Mouse (Mus musculus) liver, embryonic 14.5 days (tissue): ENCODE measurements at regions not wholly inside any gene's neighbourhood (a gene's known extent, or its start where the extent isn't known, plus 50 kb on each side); places are given as distances from the start of the nearest gene placed in this dataset.

Source experiments
- ATAC-seq: fragments of 200-750 bp; cut with Nextera tagmentation; 2 replicates; pipeline ENCODE4 v1.8.0; 2017; ENCODE audit warnings: moderate number of reproducible peaks, mild to moderate bottlenecking, moderate library complexity; ENCODE audit not compliant: insufficient read depth
- DNase-seq, 3 experiments: peaks; one replicate each; pipeline ENCODE4 v3.0.0-alpha.2; 2012 to 2013; ENCODE audit warnings: low read depth in 3 of 3, low spot score in 3 of 3
- H3K27ac ChIP-seq: fragments of 300-500 bp; sonication (generic); 2 replicates; pipeline ENCODE4 v1.5.1; 2014; ENCODE audit warnings: moderate library complexity, mild to moderate bottlenecking, control low read depth, inconsistent platforms
- H3K27me3 ChIP-seq: fragments of 300-500 bp; sonication (generic); 2 replicates; pipeline ENCODE4 v1.6.1; 2014; ENCODE audit warnings: mild to moderate bottlenecking, low read length, moderate library complexity; ENCODE audit not compliant: control insufficient read depth, insufficient read depth
- H3K36me3 ChIP-seq: fragments of 300-500 bp; sonication (generic); replicated peaks from 2 replicates; pipeline ENCODE4 v1.6.1; 2014; ENCODE audit warnings: low read depth; ENCODE audit not compliant: control insufficient read depth, insufficient read depth
- H3K4me1 ChIP-seq, 2 experiments: fragments of 200-500 bp in 1 of 2; fragments of 300-500 bp in 1 of 2; sonication (generic) in 1 of 2; replicated peaks; 2 replicates each; pipeline ENCODE4 v1.6.1; 2012 to 2014; ENCODE audit warnings: antibody characterized with exemption in 1 of 2, inconsistent platforms in 1 of 2, low read length in 1 of 2; ENCODE audit not compliant: control insufficient read depth in 2 of 2, insufficient read depth in 2 of 2
- H3K4me2 ChIP-seq: fragments of 300-500 bp; sonication (generic); 2 replicates; pipeline ENCODE4 v1.6.1; 2014; ENCODE audit warnings: low read depth, mild to moderate bottlenecking, control low read depth, moderate library complexity
- H3K4me3 ChIP-seq, 2 experiments: fragments of 200-500 bp in 1 of 2; fragments of 300-500 bp in 1 of 2; sonication (generic) in 1 of 2; 2 replicates each; pipeline ENCODE4 v1.5.1; 2012 to 2014; ENCODE audit warnings: low read depth in 2 of 2, low read length in 2 of 2, mild to moderate bottlenecking in 2 of 2, control low read depth in 1 of 2, inconsistent platforms in 1 of 2, moderate library complexity in 1 of 2; ENCODE audit not compliant: insufficient read depth in 1 of 2
- H3K9ac ChIP-seq: fragments of 300-500 bp; sonication (generic); replicated peaks from 2 replicates; pipeline ENCODE4 v1.6.1; 2014; ENCODE audit warnings: mild to moderate bottlenecking, control low read depth, moderate library complexity
- H3K9me3 ChIP-seq: fragments of 300-500 bp; sonication (generic); 2 replicates; pipeline ENCODE4 v1.6.1; 2016; ENCODE audit warnings: low read length, mixed read lengths; ENCODE audit not compliant: control insufficient read depth
- CTCF ChIP-seq: IDR thresholded peaks from 2 replicates; pipeline ENCODE4 v1.5.1; 2016; ENCODE audit warnings: antibody characterized with exemption, low read depth, control low read depth
- EP300 ChIP-seq: IDR thresholded peaks from 2 replicates; pipeline ENCODE4 v1.6.1; 2016; ENCODE audit warnings: antibody characterized with exemption, low read depth
- WGBS: fragments of 180-500 bp; shearing (Covaris S2); extraction: QIAGEN DNeasy Blood & Tissue Kit; methylation state at CpG from one replicate; pipeline ENCODE4 v1.1.7; 2014; ENCODE audit not compliant: insufficient replicate concordance; 5-methylcytosine and 5-hydroxymethylcytosine counted together

DNA sequence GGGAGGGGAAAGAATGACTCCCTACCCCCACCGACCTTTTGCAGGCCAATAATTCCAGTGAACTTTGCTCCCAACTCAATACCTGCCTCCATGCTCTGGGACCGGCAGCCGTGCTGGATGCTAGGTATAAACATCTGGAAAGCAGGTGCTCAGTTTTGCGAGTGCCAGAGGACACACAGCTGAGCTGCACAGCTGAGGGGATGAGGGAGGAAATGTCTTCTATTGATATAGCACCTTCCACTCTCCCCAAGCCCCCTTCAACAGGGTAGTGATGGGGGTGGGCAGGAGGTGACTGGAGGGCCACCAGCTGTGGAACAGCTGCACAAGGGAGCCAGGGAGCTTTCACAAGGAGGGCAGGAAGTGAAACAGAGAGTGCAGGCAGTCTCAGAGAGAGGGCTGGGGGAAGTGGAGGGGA, 421.8 kb downstream of the Tns1 start:
- H3K27ac ChIP-seq = no peak overlapping the region
- no peaks in the 10 kb centered on the region for H3K27me3 ChIP-seq
- ATAC-seq = no peak
- no peak overlapping the region for H3K4me2 ChIP-seq
- 28% methylated on average over 4 of the region's 4 CpGs for WGBS
- H3K9me3 ChIP-seq = no peaks in the 10 kb centered on the region
- no peak for TF ChIP-seq EP300
- TF ChIP-seq CTCF = no peak
- H3K9ac ChIP-seq = no peak overlapping the region
- no peaks in the 10 kb centered on the region for H3K36me3 ChIP-seq
- H3K4me1 ChIP-seq = no peaks in the 10 kb centered on the region
- H3K4me3 ChIP-seq = no peak overlapping the region
- DNase-seq = no peak

DNA sequence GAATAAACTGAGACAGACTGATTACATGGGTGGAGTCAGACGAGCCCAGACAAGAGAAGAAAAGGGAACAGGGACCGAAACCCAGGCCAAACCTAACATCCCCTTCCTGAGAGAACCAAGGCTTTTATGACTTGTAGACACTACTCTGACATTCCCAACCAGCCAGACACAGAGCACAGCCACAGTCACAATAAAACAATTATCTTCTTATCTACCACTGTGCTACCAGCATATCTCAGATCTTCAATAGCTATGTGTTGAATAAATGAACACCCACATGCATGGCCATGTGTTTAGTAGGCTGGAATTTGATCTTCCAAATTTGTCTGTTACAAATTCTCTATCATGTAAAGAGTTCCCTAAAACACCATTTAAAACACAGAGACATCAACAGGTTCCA, 430.7 kb downstream of the Tns1 start:
- Histone ChIP-seq H3K4me3 (no peak overlapping the region), H3K9me3 (no peaks in the 10 kb centered on the region), H3K36me3 (no peaks in the 10 kb centered on the region), H3K4me2 (no peak overlapping the region), H3K9ac (no peak overlapping the region), H3K27me3 (no peaks in the 10 kb centered on the region), H3K4me1 (no peaks in the 10 kb centered on the region), H3K27ac (no peak overlapping the region)
- ATAC-seq = no peak
- TF ChIP-seq CTCF (no peak), EP300 (no peak)
- WGBS = 49% methylated on average over 2 of the region's 2 CpGs
- no peak for DNase-seq

DNA sequence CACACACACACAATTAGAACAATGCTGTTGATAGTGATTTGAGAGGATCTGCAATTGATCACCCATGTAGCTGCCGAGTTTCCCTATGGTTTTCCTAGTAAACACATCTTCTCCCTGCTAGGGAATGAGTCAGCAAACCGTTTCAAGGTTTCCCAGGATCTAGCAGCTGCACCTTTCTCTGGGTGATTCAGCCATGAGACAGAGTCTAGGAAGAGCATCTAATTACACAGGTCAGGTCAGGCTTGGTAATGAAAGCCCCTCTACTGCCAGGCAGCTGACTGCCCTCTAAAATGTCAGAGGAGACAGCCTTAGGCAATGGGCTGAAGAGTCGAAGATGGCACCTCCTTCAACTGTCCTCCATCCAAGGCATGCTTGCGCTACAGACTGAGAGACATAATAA, 438.5 kb downstream of the Tns1 start:
- no peak for TF ChIP-seq EP300
- no peak for TF ChIP-seq CTCF
- H3K9me3 ChIP-seq = no peaks in the 10 kb centered on the region
- no peaks in the 10 kb centered on the region for H3K27me3 ChIP-seq
- 54% methylated on average over 4 of the region's 4 CpGs for WGBS
- no peak overlapping the region for H3K9ac ChIP-seq
- H3K4me2 ChIP-seq = no peak overlapping the region
- peaks cover 0 to 2% of the 10 kb centered on the region in 2 experiments; a peak in 2 of 4 replicates for H3K4me1 ChIP-seq
- ATAC-seq = no peak
- no peak overlapping the region for H3K27ac ChIP-seq
- no peak for DNase-seq
- no peaks in the 10 kb centered on the region for H3K36me3 ChIP-seq
- H3K4me3 ChIP-seq = no peak overlapping the region

DNA sequence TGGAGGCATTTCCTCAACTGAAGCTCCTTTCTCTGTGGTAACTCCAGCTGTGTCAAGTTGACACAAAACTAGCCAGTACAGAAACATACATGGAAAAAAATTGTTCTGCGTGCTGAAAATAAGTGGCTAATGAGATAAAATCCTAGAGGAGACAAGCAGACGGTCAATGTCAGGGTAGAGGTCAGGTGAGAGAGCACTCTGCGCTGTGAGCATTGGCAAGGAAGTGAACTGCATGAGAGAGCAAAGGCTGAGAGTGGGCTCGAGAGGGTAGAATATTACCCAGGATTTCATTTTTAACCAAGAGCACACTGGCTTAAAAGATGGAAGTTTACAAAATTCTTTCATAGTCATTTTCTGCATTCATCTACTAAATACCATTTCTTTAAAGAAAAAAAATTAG, 439.2 kb downstream of the Tns1 start:
- Histone ChIP-seq H3K27ac (no peak overlapping the region), H3K36me3 (no peaks in the 10 kb centered on the region), H3K4me2 (no peak overlapping the region), H3K4me1 (peaks cover 0 to 2% of the 10 kb centered on the region in 2 experiments; a peak in 2 of 4 replicates), H3K27me3 (no peaks in the 10 kb centered on the region), H3K4me3 (no peak overlapping the region), H3K9ac (no peak overlapping the region), H3K9me3 (no peaks in the 10 kb centered on the region)
- TF ChIP-seq EP300 = no peak
- DNase-seq (no peak), ATAC-seq (no peak)
- 51% methylated on average over 4 of the region's 4 CpGs for WGBS

DNA sequence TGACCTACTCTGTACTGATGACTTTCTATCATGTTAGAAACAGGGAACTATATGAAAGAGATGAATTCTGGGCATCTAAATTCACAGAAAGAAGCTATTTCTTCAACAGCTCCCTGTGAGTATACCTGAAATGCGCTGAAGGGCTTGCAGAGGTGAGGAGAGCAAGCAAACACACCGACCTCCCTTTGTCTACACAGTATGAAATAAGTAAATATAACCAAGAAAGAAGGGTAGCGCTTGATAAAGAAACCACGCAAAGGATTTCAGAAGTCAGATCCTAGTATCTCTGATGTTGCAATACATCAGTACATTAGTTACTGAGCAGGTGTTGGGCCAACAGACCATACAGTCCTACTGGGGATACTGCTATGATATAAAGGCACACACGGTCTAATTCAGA, 440.1 kb downstream of the Tns1 start:
- Histone ChIP-seq H3K9ac (no peak overlapping the region), H3K4me1 (peaks cover 0 to 2% of the 10 kb centered on the region in 2 experiments; a peak in 2 of 4 replicates), H3K27ac (no peak overlapping the region), H3K4me3 (no peak overlapping the region), H3K4me2 (no peak overlapping the region), H3K9me3 (no peaks in the 10 kb centered on the region), H3K27me3 (no peaks in the 10 kb centered on the region), H3K36me3 (no peaks in the 10 kb centered on the region)
- no peak for DNase-seq
- ATAC-seq = no peak
- no peak for TF ChIP-seq CTCF
- no peak for TF ChIP-seq EP300
- 52% methylated on average over 5 of the region's 5 CpGs for WGBS
